Mouse (Mus musculus): Measurements from ENCODE around the gene Sema3c. TPM values are rescaled to one million over a fixed set of nuclear protein-coding genes. Genes with fewer than 3 reads are reported as not detected.
"Not testable (repeated sequence)": the region's sequence is repeated elsewhere in the genome, so short reads cannot be mapped to it uniquely, and the experiment has no call there.

Gene Sema3c
- 72.0 and 74.7 TPM in 2 replicates for polyA plus RNA-seq (2014; fragmentation: Nextera tagmentation; extraction: Ambion mirVana)

DNA sequence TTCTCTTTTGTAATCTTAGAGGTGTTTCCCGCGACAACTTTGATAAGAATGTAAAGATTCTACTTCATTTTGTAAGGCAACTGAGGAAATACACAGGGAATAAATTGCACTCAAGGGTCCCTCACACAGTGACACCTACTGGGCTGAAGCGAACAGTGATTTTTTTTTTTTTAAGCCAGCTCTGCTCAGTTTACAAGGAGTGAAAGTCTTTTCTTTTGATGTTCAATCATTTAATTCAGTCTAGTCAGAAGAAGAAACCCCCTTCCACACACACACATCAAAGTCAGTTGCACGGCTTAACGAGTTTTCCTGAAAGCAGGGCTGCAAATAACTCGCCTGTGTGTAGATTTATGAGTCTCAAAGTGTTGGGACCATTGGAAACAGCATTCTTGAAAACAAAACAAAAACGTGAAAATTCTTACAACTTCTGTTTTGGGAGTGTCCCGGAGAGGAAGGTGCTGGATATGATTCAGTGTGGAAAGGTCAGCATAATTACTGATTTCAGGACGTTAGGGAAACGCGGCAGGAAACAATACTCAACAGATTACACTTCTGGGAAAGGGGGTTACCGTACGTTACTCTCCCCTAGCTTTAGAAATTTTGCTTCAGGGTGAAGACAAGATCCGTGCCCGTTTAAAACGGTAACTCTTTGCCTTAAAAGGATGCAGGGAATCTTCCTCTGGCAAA lies at the start of gene Sema3c:
Sema3c (plus strand) TSS at position 588 of the 687 bp plus-strand sequence.
- Histone ChIP-seq H3K9ac (replicated peaks; ENCODE audit: low read depth, low read length) (peak within 1 kb of the TSS; percentile 60), H3K36me3 (ENCODE audit: control insufficient read depth, insufficient read depth, low read length) (no peaks in the 10 kb centered on the region), H3K4me1 (ENCODE audit: control insufficient read depth, insufficient read depth, low read length) (no peaks in the 10 kb centered on the region), H3K4me2 (replicated peaks; ENCODE audit: low read depth, low read length) (peak within 1 kb of the TSS; percentile 80), H3K27ac (ENCODE audit: low read length) (peak within 1 kb of the TSS; percentile 88), H3K9me3 (ENCODE audit: control insufficient read depth, low read depth, low read length) (no peaks in the 10 kb centered on the region), H3K4me3 (ENCODE audit: low read depth, low read length) (peak within 1 kb of the TSS; percentile 59), H3K27me3 (ENCODE audit: control insufficient read depth, insufficient read depth, low read length) (no peaks in the 10 kb centered on the region)
- under 1% methylated on average over 16 of the region's 16 CpGs for WGBS
- no peak for ATAC-seq (ENCODE audit: insufficient number of reproducible peaks, insufficient read depth, low FRiP score, low read depth)

GRCm38 (mm10) chr5:17531165-17531564 lies 42.9 kb upstream of the Sema3c start:
- H3K9ac ChIP-seq (replicated peaks; ENCODE audit: low read depth, low read length); H3K4me1 ChIP-seq (ENCODE audit: control insufficient read depth, insufficient read depth, low read length); H3K27ac ChIP-seq (ENCODE audit: low read length); ATAC-seq (ENCODE audit: insufficient number of reproducible peaks, insufficient read depth, low FRiP score, low read depth); H3K36me3 ChIP-seq (ENCODE audit: control insufficient read depth, insufficient read depth, low read length); H3K9me3 ChIP-seq (ENCODE audit: control insufficient read depth, low read depth, low read length); H3K4me3 ChIP-seq (ENCODE audit: low read depth, low read length); H3K4me2 ChIP-seq (replicated peaks; ENCODE audit: low read depth, low read length); H3K27me3 ChIP-seq (ENCODE audit: control insufficient read depth, insufficient read depth, low read length): not testable (repeated sequence)
- 94% methylated on average over 2 of the region's 2 CpGs for WGBS

GRCm38 (mm10) chr5:17543141-17543540 lies 30.9 kb upstream of the Sema3c start:
- H3K9ac ChIP-seq (replicated peaks; ENCODE audit: low read depth, low read length): no peak overlapping the region
- no peak overlapping the region for H3K27ac ChIP-seq (ENCODE audit: low read length)
- no peaks in the 10 kb centered on the region for H3K36me3 ChIP-seq (ENCODE audit: control insufficient read depth, insufficient read depth, low read length)
- no peak overlapping the region for H3K4me2 ChIP-seq (replicated peaks; ENCODE audit: low read depth, low read length)
- no peaks in the 10 kb centered on the region for H3K4me1 ChIP-seq (ENCODE audit: control insufficient read depth, insufficient read depth, low read length)
- ATAC-seq (ENCODE audit: insufficient number of reproducible peaks, insufficient read depth, low FRiP score, low read depth): no peak
- no peaks in the 10 kb centered on the region for H3K9me3 ChIP-seq (ENCODE audit: control insufficient read depth, low read depth, low read length)
- H3K4me3 ChIP-seq (ENCODE audit: low read depth, low read length): no peak overlapping the region
- no peaks in the 10 kb centered on the region for H3K27me3 ChIP-seq (ENCODE audit: control insufficient read depth, insufficient read depth, low read length)
- whole genome bisulfite sequencing: 52% methylated on average over 4 of the region's 4 CpGs

DNA sequence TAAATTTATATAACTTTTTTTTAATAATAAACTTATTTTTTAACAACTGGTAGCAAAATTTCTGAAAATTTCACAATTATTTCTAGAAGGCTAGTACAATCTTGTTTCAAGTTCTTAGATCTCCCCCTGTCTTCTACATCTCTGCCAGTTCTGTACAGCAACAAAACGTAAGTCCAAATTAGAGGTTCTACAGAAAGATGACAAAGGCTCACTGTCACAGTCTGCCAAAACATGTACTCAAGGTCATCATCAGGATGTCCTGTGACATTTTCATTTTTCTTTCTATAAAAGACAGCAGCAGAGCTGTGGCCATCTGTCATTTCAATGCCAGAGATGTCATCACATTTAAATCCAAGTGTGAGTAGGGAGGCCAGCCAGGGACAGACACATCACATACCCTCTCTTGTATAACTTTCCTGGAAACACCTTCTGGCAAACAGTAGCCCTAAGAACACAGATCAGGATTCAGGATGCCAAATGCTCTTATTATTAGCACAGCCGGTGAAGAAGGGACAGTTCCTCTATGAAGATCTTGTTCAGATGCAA lies 29.1 kb upstream of the Sema3c start:
- H3K27ac ChIP-seq (ENCODE audit: low read length): no peak overlapping the region
- no peak overlapping the region for H3K9ac ChIP-seq (replicated peaks; ENCODE audit: low read depth, low read length)
- no peak for ATAC-seq (ENCODE audit: insufficient number of reproducible peaks, insufficient read depth, low FRiP score, low read depth)
- no peaks in the 10 kb centered on the region for H3K36me3 ChIP-seq (ENCODE audit: control insufficient read depth, insufficient read depth, low read length)
- no peak overlapping the region for H3K4me2 ChIP-seq (replicated peaks; ENCODE audit: low read depth, low read length)
- no peak overlapping the region for H3K4me3 ChIP-seq (ENCODE audit: low read depth, low read length)
- WGBS: 85% methylated on average over 2 of the region's 2 CpGs
- no peaks in the 10 kb centered on the region for H3K27me3 ChIP-seq (ENCODE audit: control insufficient read depth, insufficient read depth, low read length)
- H3K9me3 ChIP-seq (ENCODE audit: control insufficient read depth, low read depth, low read length): no peaks in the 10 kb centered on the region
- H3K4me1 ChIP-seq (ENCODE audit: control insufficient read depth, insufficient read depth, low read length): no peaks in the 10 kb centered on the region

DNA sequence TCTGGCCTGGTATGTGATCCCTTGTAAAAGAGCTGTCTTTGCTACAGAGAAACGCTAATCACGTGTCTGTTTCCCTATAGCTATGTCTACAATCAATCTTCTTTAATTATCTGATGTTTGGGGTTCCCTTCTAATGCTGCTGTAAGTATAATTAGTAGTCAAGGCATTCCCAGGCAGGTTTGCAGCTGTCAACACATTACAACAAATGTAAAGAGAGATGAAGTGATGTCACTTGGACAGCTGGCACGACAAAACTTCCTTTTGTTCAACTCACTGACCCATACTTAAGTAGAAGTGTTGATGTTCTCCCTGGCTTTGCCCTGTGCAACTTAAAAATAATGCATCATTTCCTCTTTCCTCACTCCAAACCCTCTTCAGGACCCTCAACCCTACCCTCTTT lies 22.4 kb upstream of the Sema3c start:
- WGBS: 38% methylated on average over 3 of the region's 3 CpGs

DNA sequence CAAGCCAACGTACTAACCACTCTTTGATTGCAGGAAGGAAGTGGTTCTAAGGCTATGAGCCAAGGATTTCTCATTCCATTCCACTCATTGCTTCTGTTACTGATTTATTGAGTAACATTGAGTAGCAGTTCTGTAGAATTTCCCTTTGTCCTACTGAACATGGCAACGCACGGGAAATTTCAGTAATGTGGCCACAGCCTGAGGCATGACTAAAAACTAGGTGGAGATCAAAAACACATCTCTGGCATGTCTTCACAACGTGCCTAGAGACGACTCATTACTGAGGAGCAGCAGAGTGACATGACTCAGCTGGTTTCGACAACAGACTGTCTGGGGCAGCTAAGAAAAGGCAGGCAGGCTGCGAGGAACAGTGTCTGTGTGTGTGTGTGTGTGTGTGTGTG lies 18.0 kb upstream of the Sema3c start:
- ATAC-seq (ENCODE audit: insufficient number of reproducible peaks, insufficient read depth, low FRiP score, low read depth): no peak
- Histone ChIP-seq H3K4me2 (replicated peaks; ENCODE audit: low read depth, low read length) (no peak overlapping the region), H3K9ac (replicated peaks; ENCODE audit: low read depth, low read length) (no peak overlapping the region), H3K9me3 (ENCODE audit: control insufficient read depth, low read depth, low read length) (no peaks in the 10 kb centered on the region), H3K4me3 (ENCODE audit: low read depth, low read length) (no peak overlapping the region), H3K4me1 (ENCODE audit: control insufficient read depth, insufficient read depth, low read length) (no peaks in the 10 kb centered on the region), H3K36me3 (ENCODE audit: control insufficient read depth, insufficient read depth, low read length) (no peaks in the 10 kb centered on the region), H3K27me3 (ENCODE audit: control insufficient read depth, insufficient read depth, low read length) (no peaks in the 10 kb centered on the region), H3K27ac (ENCODE audit: low read length) (no peak overlapping the region)
- 28% methylated on average over 7 of the region's 7 CpGs for WGBS

More for the DNA sequence above, 22.4 kb upstream of the Sema3c start:
- Histone ChIP-seq H3K36me3 (ENCODE audit: control insufficient read depth, insufficient read depth, low read length) (no peaks in the 10 kb centered on the region), H3K4me3 (ENCODE audit: low read depth, low read length) (no peak overlapping the region), H3K4me1 (ENCODE audit: control insufficient read depth, insufficient read depth, low read length) (no peaks in the 10 kb centered on the region), H3K9ac (replicated peaks; ENCODE audit: low read depth, low read length) (no peak overlapping the region), H3K4me2 (replicated peaks; ENCODE audit: low read depth, low read length) (no peak overlapping the region), H3K27me3 (ENCODE audit: control insufficient read depth, insufficient read depth, low read length) (no peaks in the 10 kb centered on the region), H3K27ac (ENCODE audit: low read length) (no peak overlapping the region), H3K9me3 (ENCODE audit: control insufficient read depth, low read depth, low read length) (no peaks in the 10 kb centered on the region)
- ATAC-seq (ENCODE audit: insufficient number of reproducible peaks, insufficient read depth, low FRiP score, low read depth): no peak

DNA sequence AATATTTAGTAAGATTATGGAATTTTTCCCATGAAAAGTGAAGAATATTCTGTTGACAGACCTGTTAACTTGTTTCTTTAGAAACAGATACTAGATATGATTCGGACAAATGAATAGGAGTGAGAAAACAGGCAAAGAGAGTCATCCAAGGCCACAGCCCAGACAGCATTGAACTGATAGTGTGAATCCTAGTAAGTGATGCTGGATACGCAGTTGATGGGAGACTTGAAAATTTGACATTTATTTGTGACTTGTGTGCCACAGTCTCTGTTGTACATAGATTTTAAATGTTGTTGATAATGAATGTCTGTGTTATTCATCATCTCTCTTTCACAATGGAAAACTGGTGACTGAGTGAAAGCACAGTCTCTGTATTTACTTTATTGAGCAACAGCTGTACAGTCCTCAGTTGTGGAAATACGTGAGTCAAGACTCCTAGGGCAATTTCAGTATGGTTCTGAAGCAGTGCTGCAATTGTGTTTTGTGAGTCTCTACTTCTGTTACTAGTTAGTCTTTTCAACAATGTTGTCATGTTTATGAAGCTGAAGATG lies 17.3 kb upstream of the Sema3c start:
- H3K4me3 ChIP-seq (ENCODE audit: low read depth, low read length): no peak overlapping the region
- H3K27ac ChIP-seq (ENCODE audit: low read length): no peak overlapping the region
- no peaks in the 10 kb centered on the region for H3K9me3 ChIP-seq (ENCODE audit: control insufficient read depth, low read depth, low read length)
- H3K4me2 ChIP-seq (replicated peaks; ENCODE audit: low read depth, low read length): no peak overlapping the region
- no peaks in the 10 kb centered on the region for H3K36me3 ChIP-seq (ENCODE audit: control insufficient read depth, insufficient read depth, low read length)
- ATAC-seq (ENCODE audit: insufficient number of reproducible peaks, insufficient read depth, low FRiP score, low read depth): no peak
- no peaks in the 10 kb centered on the region for H3K4me1 ChIP-seq (ENCODE audit: control insufficient read depth, insufficient read depth, low read length)
- WGBS: 76% methylated on average over 3 of the region's 3 CpGs
- H3K9ac ChIP-seq (replicated peaks; ENCODE audit: low read depth, low read length): no peak overlapping the region
- no peaks in the 10 kb centered on the region for H3K27me3 ChIP-seq (ENCODE audit: control insufficient read depth, insufficient read depth, low read length)

GRCm38 (mm10) chr5:17571571-17571970 lies 2.5 kb upstream of the Sema3c start:
- Histone ChIP-seq H3K27me3 (ENCODE audit: control insufficient read depth, insufficient read depth, low read length) (no peaks in the 10 kb centered on the region), H3K27ac (ENCODE audit: low read length) (peak overlapping the region; percentile 39; the same call in 1 of the 2 replicates), H3K9me3 (ENCODE audit: control insufficient read depth, low read depth, low read length) (no peaks in the 10 kb centered on the region), H3K4me1 (ENCODE audit: control insufficient read depth, insufficient read depth, low read length) (no peaks in the 10 kb centered on the region), H3K9ac (replicated peaks; ENCODE audit: low read depth, low read length) (no peak overlapping the region), H3K4me3 (ENCODE audit: low read depth, low read length) (no peak overlapping the region), H3K4me2 (replicated peaks; ENCODE audit: low read depth, low read length) (no peak overlapping the region), H3K36me3 (ENCODE audit: control insufficient read depth, insufficient read depth, low read length) (no peaks in the 10 kb centered on the region)
- WGBS: 54% methylated on average over 6 of the region's 6 CpGs
- peak; percentile 80 for ATAC-seq (ENCODE audit: insufficient number of reproducible peaks, insufficient read depth, low FRiP score, low read depth)
